Mouse (Mus musculus) layer of hippocampus, postnatal 25 days (tissue): ENCODE results near the gene Xrcc5. TPM values are rescaled to one million over a fixed set of nuclear protein-coding genes. Genes with fewer than 3 reads are reported as not detected.

Experiments used
- DNase-seq, 2 experiments: peaks; one replicate each; pipeline ENCODE4 v3.0.0; 2022; ENCODE audit warnings: mixed read lengths in 2 of 2, low spot score in 1 of 2; ENCODE audit errors: extremely low spot score in 1 of 2
- total RNA-seq, 2 experiments: library from RNA; stranded (reverse); gene quantifications; 2 replicates each; pipeline ENCODE4 v1.2.3; 2021

Xrcc5 gene
- 10 to 100 TPM; 13.1 to 13.9 TPM for total RNA-seq

GRCm38 (mm10) chr1:72307317-72307798, at the start of gene Xrcc5:
Gene Xrcc5 (plus strand): TSS chr1:72307421.
- DNase-seq: peak; percentile 81 to 89

- no peak for DNase-seq
These were observed 44.1 kb upstream of the Xrcc5 start for GRCm38 (mm10) chr1:72263099-72263498.

DNA sequence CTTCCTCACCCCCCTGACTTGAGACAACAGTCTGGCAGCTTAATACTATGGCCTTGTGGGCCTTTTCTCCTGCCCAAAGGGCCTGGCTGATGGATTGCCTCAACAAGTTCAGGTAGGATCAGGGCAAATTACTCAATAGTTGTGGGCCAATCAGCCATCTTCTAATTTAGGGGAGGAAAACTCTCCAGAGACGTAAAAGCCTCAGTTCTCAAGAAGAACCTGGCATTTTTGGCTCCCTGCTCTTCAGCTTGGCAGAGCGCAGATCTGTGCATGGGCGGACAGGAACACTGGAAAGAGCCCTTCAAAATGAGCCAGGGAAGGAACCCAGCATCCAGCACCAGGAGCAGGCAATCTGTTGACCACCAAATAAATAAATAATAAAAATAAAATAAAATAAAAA, 29.1 kb upstream of the Xrcc5 start:
- DNase-seq: no peak

DNA sequence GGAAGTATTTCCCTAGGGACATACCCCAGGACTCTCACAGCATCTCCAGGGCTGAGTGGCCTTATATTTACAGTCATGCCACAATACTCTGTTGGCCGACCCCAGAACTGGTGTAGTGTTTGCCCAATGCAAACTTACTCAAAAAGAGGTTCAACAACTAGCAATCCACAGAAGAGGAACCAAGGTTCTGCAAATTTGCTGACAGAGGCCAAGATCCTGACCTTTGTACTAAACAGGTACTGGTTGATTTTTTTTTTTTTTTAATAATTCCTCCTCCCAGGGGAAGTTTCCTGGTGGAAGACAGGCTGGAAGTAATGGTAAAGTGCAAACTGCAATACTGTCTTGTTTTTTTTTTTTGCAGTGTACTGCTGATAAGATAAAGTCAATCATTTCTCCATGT, 24.6 kb upstream of the Xrcc5 start:
- no peak for DNase-seq

DNA sequence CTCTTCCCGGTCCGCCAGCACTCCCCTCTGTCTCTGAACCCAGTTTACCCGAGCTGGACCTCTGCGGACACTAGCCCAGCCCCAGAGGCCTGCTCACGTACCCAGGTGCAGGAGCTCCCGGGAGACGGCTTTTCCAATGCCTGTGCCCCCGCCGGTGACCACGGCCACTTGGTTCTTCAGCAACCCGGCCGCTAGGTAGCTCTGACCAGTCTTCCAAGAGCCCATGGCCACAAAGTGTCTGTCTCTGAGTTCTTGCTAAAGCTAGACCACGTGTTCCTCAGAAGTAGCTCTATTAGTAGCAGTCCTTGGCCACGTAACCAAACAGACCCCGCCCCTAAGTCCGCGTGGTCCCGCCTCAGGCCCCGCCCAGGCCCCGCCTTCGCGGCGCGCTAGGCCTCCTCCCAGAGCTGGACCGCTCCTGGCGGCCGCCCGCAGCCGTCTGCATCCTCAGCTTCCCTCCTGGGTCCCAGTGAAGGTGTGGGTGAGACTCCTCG, 23.2 kb upstream of the Xrcc5 start, which contains the start of the genes Pecr and Tmem169:
Pecr (minus strand) TSS at position 323 of the 494 bp plus-strand sequence.
Tmem169 (plus strand) TSS at position 378 of the 494 bp plus-strand sequence.
- peak; percentile 85 to 89 for DNase-seq

DNA sequence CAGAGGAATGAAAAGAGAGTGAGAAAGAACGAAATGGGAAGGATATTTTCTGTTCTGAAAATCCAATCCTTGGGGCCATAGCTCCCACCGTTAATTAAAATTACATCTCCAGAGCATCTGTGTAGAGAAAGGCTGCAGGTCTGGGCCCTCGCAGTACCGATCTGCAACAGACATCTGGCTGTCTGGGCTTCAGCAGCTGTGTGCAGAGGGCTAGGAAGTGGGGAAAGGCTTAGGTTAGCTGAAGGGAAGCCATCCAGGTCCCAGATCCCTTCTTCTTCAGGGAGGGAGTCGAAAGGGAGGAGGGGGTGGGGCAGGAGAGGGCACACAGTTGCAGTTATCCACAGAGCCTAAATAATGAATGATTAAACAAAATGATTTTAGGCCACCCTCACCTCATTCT, 22.7 kb upstream of the Xrcc5 start:
- no peak for DNase-seq

DNA sequence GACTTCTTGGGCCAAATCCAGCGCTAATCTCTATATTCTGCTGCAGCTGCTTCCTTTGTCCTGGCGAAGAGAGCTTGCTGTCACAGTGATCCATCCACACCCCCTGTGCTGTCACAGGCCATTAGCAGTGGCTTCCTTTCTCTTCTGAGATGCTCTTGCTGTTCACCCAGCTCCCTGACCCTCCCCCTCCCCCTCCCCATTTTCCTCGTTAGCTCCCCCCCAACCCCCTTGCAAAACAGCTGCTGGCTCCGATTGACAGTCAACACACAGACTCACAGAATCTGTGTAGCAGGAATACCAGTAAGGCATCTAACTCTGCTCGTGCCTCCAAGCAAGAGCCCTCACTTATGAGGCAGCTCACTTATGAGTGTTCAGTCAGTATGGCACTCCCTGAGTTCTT, 20.3 kb upstream of the Xrcc5 start:
- no peak for DNase-seq

GRCm38 (mm10) chr1:72287893-72288292, 19.3 kb upstream of the Xrcc5 start:
- DNase-seq: no peak

GRCm38 (mm10) chr1:72288527-72289150, 18.6 kb upstream of the Xrcc5 start:
- no peak for DNase-seq

DNA sequence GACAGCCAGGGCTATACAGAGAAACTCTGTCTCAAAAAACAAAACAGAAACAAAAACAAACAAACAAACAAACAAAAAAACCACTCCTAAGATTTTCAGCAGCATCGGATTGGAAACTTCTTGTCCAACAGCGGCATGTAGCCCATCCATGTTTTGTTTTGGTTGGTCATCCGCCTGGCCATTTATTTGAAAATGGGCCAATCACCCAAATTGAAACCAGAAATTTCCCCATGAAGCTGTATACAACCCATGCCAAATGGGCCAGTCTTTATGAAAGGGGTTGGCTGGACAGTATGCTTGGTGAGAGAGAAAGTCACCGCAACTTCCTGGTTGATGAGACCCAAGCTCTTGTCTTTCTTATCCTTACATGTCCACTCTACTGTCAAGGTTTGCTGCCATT, 16.3 kb upstream of the Xrcc5 start:
- DNase-seq: no peak

DNA sequence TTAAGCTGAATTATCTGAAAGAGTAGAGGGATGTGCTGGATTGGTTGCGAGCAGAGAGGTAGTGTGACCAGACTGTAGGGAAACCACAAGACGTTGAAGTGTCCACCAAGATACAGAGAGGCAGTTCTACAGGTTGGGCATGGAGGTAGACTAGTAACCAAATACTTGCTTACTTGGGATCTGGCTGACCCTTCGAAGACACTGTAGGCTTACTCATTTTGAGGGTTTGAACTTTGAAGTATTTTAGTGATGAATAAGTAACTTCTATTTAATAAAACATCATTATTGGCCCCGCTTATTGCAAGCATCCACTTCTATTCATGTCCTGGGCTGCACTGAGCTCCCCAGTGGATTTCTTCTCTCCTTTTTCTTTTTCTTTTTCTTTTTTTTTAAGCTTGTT, 15.8 kb upstream of the Xrcc5 start:
- DNase-seq: no peak

- no peak for DNase-seq
These were observed 15.3 kb upstream of the Xrcc5 start for GRCm38 (mm10) chr1:72291925-72292324.

- DNase-seq: no peak
These were observed 13.2 kb upstream of the Xrcc5 start for GRCm38 (mm10) chr1:72293869-72294663.

DNA sequence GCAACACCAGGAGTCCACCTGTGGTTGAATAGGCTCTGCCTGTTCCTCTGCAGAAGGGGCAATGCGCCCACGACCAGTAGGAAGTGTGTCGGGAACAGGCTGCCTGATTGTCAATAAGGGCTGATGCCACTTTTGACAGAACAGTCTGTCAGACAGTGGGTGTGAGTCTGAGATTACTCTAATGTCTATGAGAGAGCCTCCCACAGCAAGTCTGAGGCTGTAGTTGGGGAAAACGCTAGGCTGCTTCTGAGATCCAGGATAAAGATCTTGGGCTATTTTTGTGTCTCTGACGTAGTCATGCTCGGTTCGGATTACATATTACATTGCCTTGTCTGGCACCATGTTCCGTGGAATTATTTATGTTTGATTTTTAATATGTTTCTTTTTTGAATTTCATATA, 11.5 kb upstream of the Xrcc5 start:
- no peak for DNase-seq

- no peak for DNase-seq
These were observed 5.4 kb upstream of the Xrcc5 start for GRCm38 (mm10) chr1:72301845-72302244.

DNA sequence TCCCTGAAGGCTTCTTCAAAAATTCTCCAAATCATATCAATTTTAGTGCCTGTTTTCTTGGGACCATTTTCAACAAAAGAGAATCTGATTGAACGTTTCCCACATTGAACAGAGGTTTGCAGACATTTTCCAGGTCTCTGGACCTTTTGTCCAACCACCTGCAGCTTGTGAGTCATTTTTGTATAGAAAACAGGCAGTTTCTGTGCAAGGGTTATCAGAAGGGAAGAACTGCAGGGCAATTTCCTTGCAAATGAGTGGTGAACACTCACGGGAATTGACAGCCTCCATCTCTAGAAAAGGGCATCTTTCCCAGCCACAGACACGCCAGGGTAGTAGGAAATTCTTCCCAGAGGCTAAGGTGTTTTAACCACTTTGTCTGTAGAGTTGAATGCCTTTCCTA, 980 bp upstream of the Xrcc5 start:
- DNase-seq: no peak

DNA sequence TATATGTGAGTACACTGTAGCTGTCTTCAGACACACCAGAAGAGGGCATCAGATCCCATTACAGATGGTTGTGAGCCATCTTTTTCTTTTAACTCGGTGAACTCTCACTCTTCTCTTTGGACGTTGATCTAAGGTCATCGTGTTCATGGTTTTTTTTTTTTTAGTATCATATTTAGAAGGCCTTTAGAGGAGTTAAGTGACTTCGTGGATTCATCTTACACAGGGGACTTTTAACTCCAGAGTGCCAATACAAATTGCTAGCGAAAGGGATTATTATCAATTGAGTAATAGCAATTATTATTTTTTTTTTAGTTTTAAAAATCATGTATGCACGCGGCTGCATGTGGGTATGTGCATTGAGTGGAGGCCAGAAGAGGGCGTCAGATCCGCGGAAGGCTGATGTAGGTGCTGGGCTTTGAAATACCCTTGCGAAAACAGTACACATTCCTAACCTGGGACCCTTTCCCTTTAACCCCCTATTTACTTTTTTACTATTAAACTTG, 491 bp upstream of the Xrcc5 start:
- peak in 1 of 2 experiments; percentile 47 for DNase-seq

DNA sequence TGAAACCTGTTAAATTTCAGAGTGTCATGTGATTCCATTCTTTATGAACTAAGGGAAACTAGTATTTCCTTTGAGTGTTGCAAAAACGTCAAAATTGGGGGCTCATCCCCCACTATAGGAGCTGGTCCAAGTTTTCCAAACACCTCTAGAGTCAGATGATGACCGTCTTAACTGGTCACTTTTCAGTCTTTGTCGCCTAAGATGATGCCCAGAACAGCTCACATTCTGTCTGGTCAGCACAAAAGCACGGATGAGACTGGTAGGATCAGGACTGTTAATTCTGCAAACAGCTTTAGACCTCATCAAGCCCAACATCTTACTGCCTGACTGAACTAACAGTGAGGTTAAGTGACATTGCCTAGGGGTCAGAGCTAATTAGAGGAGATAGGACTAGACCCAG, 1.7 kb downstream of the Xrcc5 start:
- no peak for DNase-seq

DNA sequence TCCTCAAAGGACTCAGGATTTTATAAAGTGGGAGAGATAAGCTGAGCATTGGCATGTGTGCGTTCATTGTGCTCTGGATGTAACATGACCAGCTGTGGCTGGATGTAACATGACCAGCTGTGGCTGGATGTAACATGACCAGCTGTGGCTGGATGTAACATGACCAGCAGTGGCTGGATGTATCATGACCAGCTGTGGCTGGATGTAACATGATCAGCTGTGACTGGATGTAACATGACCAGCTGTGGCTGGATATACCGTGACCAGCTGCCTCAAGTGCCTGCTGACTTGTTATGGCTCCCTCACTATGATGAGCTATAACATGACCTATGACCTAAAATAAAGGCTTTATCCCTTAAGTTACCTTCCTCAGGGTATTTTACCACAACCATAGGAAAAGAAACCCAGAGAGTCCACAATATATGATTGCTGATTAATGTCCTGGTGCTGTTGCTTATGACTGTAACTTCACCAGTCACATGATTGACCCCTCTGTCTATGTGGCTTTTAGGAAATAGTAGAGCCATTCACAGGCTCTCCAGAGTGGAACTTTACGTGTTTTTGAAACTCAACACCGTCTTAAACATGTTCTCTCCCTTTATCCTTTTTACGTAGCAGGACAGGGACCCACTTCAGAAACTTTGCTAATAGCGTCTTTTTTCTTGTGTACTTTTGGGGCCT, 2.7 kb downstream of the Xrcc5 start:
- DNase-seq: no peak

- DNase-seq: no peak
These were observed 5.6 kb downstream of the Xrcc5 start for GRCm38 (mm10) chr1:72312701-72313398.
